Mouse (Mus musculus): ENCODE measurements around the gene 1700088E04Rik. TPM values are rescaled to one million over a fixed set of nuclear protein-coding genes. Genes with fewer than 3 reads are reported as not detected.

The 1700088E04Rik gene
- total RNA-seq, 1 experiment = 2.6 TPM

DNA sequence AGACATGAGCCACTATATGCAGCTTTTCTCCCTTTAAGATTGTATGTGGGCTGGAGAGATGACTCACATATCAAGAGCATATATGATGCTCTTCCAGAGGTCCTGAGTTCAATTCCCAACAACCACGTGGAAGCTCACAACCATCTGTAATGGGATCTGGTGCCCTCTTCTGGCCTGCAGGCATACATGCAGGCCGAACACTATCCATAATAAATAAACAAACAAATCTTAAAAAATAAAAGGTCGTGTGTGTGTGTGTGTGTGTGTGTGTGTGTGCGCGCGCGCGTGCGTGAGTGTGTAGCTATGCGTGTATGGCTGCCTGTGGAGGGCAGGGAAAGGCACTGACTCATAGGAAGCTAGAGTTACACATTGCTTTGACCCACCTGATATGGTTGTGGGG is 1.4 kb downstream of the 1700088E04Rik start:
- Histone ChIP-seq H3K4me1 (ENCODE audit: control insufficient read depth in 2 of 2, insufficient read depth in 2 of 2, low read length in 2 of 2, poor library complexity in 1 of 2) (peaks cover 4% of the 10 kb centered on the region in 2 experiments; a peak in 2 of 4 replicates), H3K36me3 (ENCODE audit: control insufficient read depth, insufficient read depth, low read length, poor library complexity, severe bottlenecking) (peaks cover 8% of the 10 kb centered on the region), H3K4me3 (ENCODE audit: insufficient read depth in 1 of 2, low read depth in 1 of 2, low read length in 2 of 2, poor library complexity in 1 of 2, severe bottlenecking in 1 of 2) (no peak overlapping the region), H3K27ac (ENCODE audit: insufficient read depth, low read depth, low read length, poor library complexity, severe bottlenecking) (no peak overlapping the region), H3K9ac (ENCODE audit: insufficient read depth, low read depth, low read length, poor library complexity, severe bottlenecking) (no peak overlapping the region), H3K9me3 (ENCODE audit: control insufficient read depth, insufficient read depth, low read depth, low read length) (no peaks in the 10 kb centered on the region)
- in situ Hi-C loops (cut with MboI; ENCODE audit: low sequenced_read_pairs in 2 of 2, unreplicated experiment in 2 of 2) = no loop called here
- TF ChIP-seq CHD2 (IDR thresholded peaks at IDR 0.05; ENCODE audit: low read depth, low read length) (no peak), MAFK (IDR thresholded peaks at IDR 0.05; ENCODE audit: insufficient read depth, low read depth, low read length) (no peak), ZNF384 (IDR thresholded peaks at IDR 0.05; ENCODE audit: low read depth, low read length) (no peak), HCFC1 (IDR thresholded peaks at IDR 0.05; ENCODE audit: borderline replicate concordance, insufficient read depth, low read length) (no peak), ZC3H11A (IDR thresholded peaks at IDR 0.05; ENCODE audit: borderline replicate concordance, low read depth, low read length) (no peak)
- DNase-seq (ENCODE audit: low read depth, low spot score) = no peak

- in situ Hi-C loops (cut with MboI; ENCODE audit: low sequenced_read_pairs in 2 of 2, unreplicated experiment in 2 of 2) = no loop called here
- no peak for DNase-seq (ENCODE audit: low read depth, low spot score)
- no peak overlapping the region for H3K4me3 ChIP-seq (ENCODE audit: insufficient read depth in 1 of 2, low read depth in 1 of 2, low read length in 2 of 2, poor library complexity in 1 of 2, severe bottlenecking in 1 of 2)
- TF ChIP-seq CHD2 (IDR thresholded peaks at IDR 0.05; ENCODE audit: low read depth, low read length) (no peak), HCFC1 (IDR thresholded peaks at IDR 0.05; ENCODE audit: borderline replicate concordance, insufficient read depth, low read length) (no peak), ZNF384 (IDR thresholded peaks at IDR 0.05; ENCODE audit: low read depth, low read length) (no peak)
- H3K9me3 ChIP-seq (ENCODE audit: control insufficient read depth, insufficient read depth, low read depth, low read length) = no peaks in the 10 kb centered on the region
- H3K9ac ChIP-seq (ENCODE audit: insufficient read depth, low read depth, low read length, poor library complexity, severe bottlenecking) = no peak overlapping the region
- no peaks in the 10 kb centered on the region; a peak in 1 of 4 replicates for H3K4me1 ChIP-seq (ENCODE audit: control insufficient read depth in 2 of 2, insufficient read depth in 2 of 2, low read length in 2 of 2, poor library complexity in 1 of 2)
- H3K27ac ChIP-seq (ENCODE audit: insufficient read depth, low read depth, low read length, poor library complexity, severe bottlenecking) = no peak overlapping the region
- H3K36me3 ChIP-seq (ENCODE audit: control insufficient read depth, insufficient read depth, low read length, poor library complexity, severe bottlenecking) = peaks cover 6% of the 10 kb centered on the region; the same call in 1 of the 2 replicates
Measured at GRCm38 (mm10) chr15:79135783-79136575, 5.1 kb downstream of the 1700088E04Rik start.

- H3K4me1 ChIP-seq (ENCODE audit: control insufficient read depth in 2 of 2, insufficient read depth in 2 of 2, low read length in 2 of 2, poor library complexity in 1 of 2) = no peaks in the 10 kb centered on the region; a peak in 1 of 4 replicates
- in situ Hi-C loops (cut with MboI; ENCODE audit: low sequenced_read_pairs in 2 of 2, unreplicated experiment in 2 of 2) = no loop called here
- TF ChIP-seq CHD2 (IDR thresholded peaks at IDR 0.05; ENCODE audit: low read depth, low read length) (no peak), MAFK (IDR thresholded peaks at IDR 0.05; ENCODE audit: insufficient read depth, low read depth, low read length) (no peak), HCFC1 (IDR thresholded peaks at IDR 0.05; ENCODE audit: borderline replicate concordance, insufficient read depth, low read length) (no peak), ZC3H11A (IDR thresholded peaks at IDR 0.05; ENCODE audit: borderline replicate concordance, low read depth, low read length) (no peak), ZNF384 (IDR thresholded peaks at IDR 0.05; ENCODE audit: low read depth, low read length) (no peak)
- no peaks in the 10 kb centered on the region for H3K9me3 ChIP-seq (ENCODE audit: control insufficient read depth, insufficient read depth, low read depth, low read length)
- H3K27ac ChIP-seq (ENCODE audit: insufficient read depth, low read depth, low read length, poor library complexity, severe bottlenecking) = no peak overlapping the region
- DNase-seq (ENCODE audit: low read depth, low spot score) = no peak
- H3K4me3 ChIP-seq (ENCODE audit: insufficient read depth in 1 of 2, low read depth in 1 of 2, low read length in 2 of 2, poor library complexity in 1 of 2, severe bottlenecking in 1 of 2) = no peak overlapping the region
- peaks cover 6% of the 10 kb centered on the region; the same call in 1 of the 2 replicates for H3K36me3 ChIP-seq (ENCODE audit: control insufficient read depth, insufficient read depth, low read length, poor library complexity, severe bottlenecking)
- H3K9ac ChIP-seq (ENCODE audit: insufficient read depth, low read depth, low read length, poor library complexity, severe bottlenecking) = no peak overlapping the region
Measured at GRCm38 (mm10) chr15:79135332-79135731, 5.7 kb downstream of the 1700088E04Rik start.

- H3K9ac ChIP-seq (ENCODE audit: insufficient read depth, low read depth, low read length, poor library complexity, severe bottlenecking) = no peak overlapping the region
- peaks cover 6% of the 10 kb centered on the region; the same call in 1 of the 2 replicates for H3K36me3 ChIP-seq (ENCODE audit: control insufficient read depth, insufficient read depth, low read length, poor library complexity, severe bottlenecking)
- DNase-seq (ENCODE audit: low read depth, low spot score) = no peak
- H3K9me3 ChIP-seq (ENCODE audit: control insufficient read depth, insufficient read depth, low read depth, low read length) = no peaks in the 10 kb centered on the region
- H3K4me3 ChIP-seq (ENCODE audit: insufficient read depth in 1 of 2, low read depth in 1 of 2, low read length in 2 of 2, poor library complexity in 1 of 2, severe bottlenecking in 1 of 2) = no peak overlapping the region
- in situ Hi-C loops (cut with MboI; ENCODE audit: low sequenced_read_pairs in 2 of 2, unreplicated experiment in 2 of 2) = no loop called here
- no peaks in the 10 kb centered on the region; a peak in 1 of 4 replicates for H3K4me1 ChIP-seq (ENCODE audit: control insufficient read depth in 2 of 2, insufficient read depth in 2 of 2, low read length in 2 of 2, poor library complexity in 1 of 2)
- TF ChIP-seq ZNF384 (IDR thresholded peaks at IDR 0.05; ENCODE audit: low read depth, low read length) (no peak), CHD2 (IDR thresholded peaks at IDR 0.05; ENCODE audit: low read depth, low read length) (no peak), MAFK (IDR thresholded peaks at IDR 0.05; ENCODE audit: insufficient read depth, low read depth, low read length) (no peak), ZC3H11A (IDR thresholded peaks at IDR 0.05; ENCODE audit: borderline replicate concordance, low read depth, low read length) (no peak), HCFC1 (IDR thresholded peaks at IDR 0.05; ENCODE audit: borderline replicate concordance, insufficient read depth, low read length) (no peak)
- H3K27ac ChIP-seq (ENCODE audit: insufficient read depth, low read depth, low read length, poor library complexity, severe bottlenecking) = no peak overlapping the region
Measured at GRCm38 (mm10) chr15:79134496-79135270, 6.4 kb downstream of the 1700088E04Rik start.

Measured in ES-E14 (cell line).